Mouse (Mus musculus): ENCODE data around the gene Uchl5. TPM values are rescaled to one million over a fixed set of nuclear protein-coding genes. Genes with fewer than 3 reads are reported as not detected.

Gene Uchl5
- 117 and 128 TPM in 2 replicates for polyA plus RNA-seq (2016; fragmentation: Nextera tagmentation; extraction: Ambion mirVana)

GRCm38 (mm10) chr1:143776446-143777411 lies at the start of gene Uchl5, which contains the start of gene Trove2:
Gene Uchl5 (plus strand): TSS chr1:143777272.
Gene Trove2 (minus strand): TSS chr1:143777068.
- peaks cover 13% of the 10 kb centered on the region for H3K36me3 ChIP-seq
- peak within 1 kb of the TSS; percentile 83 for H3K27ac ChIP-seq
- peak within 1 kb of the TSS; percentile 94 for H3K9ac ChIP-seq
- peaks cover 37% of the 10 kb centered on the region for H3K4me1 ChIP-seq
- H3K4me3 ChIP-seq: peak within 1 kb of the TSS; percentile 90
- WGBS (ENCODE audit: insufficient replicate concordance): under 1% methylated on average over 84 of the region's 84 CpGs
- H3K4me2 ChIP-seq: peak within 1 kb of the TSS; percentile 97
- H3K27me3 ChIP-seq (replicated peaks): peaks cover 5% of the 10 kb centered on the region
- ATAC-seq: peak; percentile 96
- H3K9me3 ChIP-seq (replicated peaks): no peaks in the 10 kb centered on the region

GRCm38 (mm10) chr1:143727701-143728445 lies 49.2 kb upstream of the Uchl5 start:
- no peak overlapping the region for H3K4me3 ChIP-seq
- WGBS (ENCODE audit: insufficient replicate concordance): 51% methylated on average over 9 of the region's 9 CpGs
- no peak for ATAC-seq

GRCm38 (mm10) chr1:143730899-143731298 lies 46.2 kb upstream of the Uchl5 start:
- H3K9ac ChIP-seq: no peak overlapping the region
- no peak overlapping the region for H3K4me2 ChIP-seq
- H3K4me3 ChIP-seq: no peak overlapping the region
- H3K9me3 ChIP-seq (replicated peaks): no peaks in the 10 kb centered on the region
- H3K36me3 ChIP-seq: no peaks in the 10 kb centered on the region
- ATAC-seq: 0 out of 2 replicates have a peak, but pooled peaks have one; percentile 54
- 0 out of 2 replicates have a peak, but pooled peaks cover 3% of the 10 kb centered on the region for H3K4me1 ChIP-seq
- H3K27ac ChIP-seq: no peak overlapping the region
- H3K27me3 ChIP-seq (replicated peaks): no peaks in the 10 kb centered on the region
- 47% methylated on average over 2 of the region's 2 CpGs for WGBS (ENCODE audit: insufficient replicate concordance)

More at GRCm38 (mm10) chr1:143727701-143728445, 49.2 kb upstream of the Uchl5 start:
- H3K36me3 ChIP-seq: no peaks in the 10 kb centered on the region
- no peaks in the 10 kb centered on the region for H3K27me3 ChIP-seq (replicated peaks)
- no peaks in the 10 kb centered on the region for H3K9me3 ChIP-seq (replicated peaks)
- no peak overlapping the region for H3K4me2 ChIP-seq
- peaks cover 19% of the 10 kb centered on the region for H3K4me1 ChIP-seq
- no peak overlapping the region for H3K9ac ChIP-seq
- H3K27ac ChIP-seq: no peak overlapping the region

- H3K4me2 ChIP-seq: no peak overlapping the region
- WGBS (ENCODE audit: insufficient replicate concordance): 52% methylated on average over 4 of the region's 4 CpGs
- no peaks in the 10 kb centered on the region for H3K9me3 ChIP-seq (replicated peaks)
- H3K4me1 ChIP-seq: 0 out of 2 replicates have a peak, but pooled peaks cover 3% of the 10 kb centered on the region
- H3K9ac ChIP-seq: no peak overlapping the region
- H3K4me3 ChIP-seq: no peak overlapping the region
- no peaks in the 10 kb centered on the region for H3K27me3 ChIP-seq (replicated peaks)
- H3K27ac ChIP-seq: no peak overlapping the region
- no peak for ATAC-seq
- H3K36me3 ChIP-seq: no peaks in the 10 kb centered on the region
These were observed 45.4 kb upstream of the Uchl5 start for GRCm38 (mm10) chr1:143731691-143732090.

- no peak overlapping the region for H3K4me2 ChIP-seq
- no peak overlapping the region for H3K27ac ChIP-seq
- H3K9me3 ChIP-seq (replicated peaks): no peaks in the 10 kb centered on the region
- peaks cover 8% of the 10 kb centered on the region for H3K4me1 ChIP-seq
- H3K27me3 ChIP-seq (replicated peaks): no peaks in the 10 kb centered on the region
- H3K4me3 ChIP-seq: no peak overlapping the region
- WGBS (ENCODE audit: insufficient replicate concordance): 66% methylated on average over 5 of the region's 5 CpGs
- H3K36me3 ChIP-seq: no peaks in the 10 kb centered on the region
- no peak overlapping the region for H3K9ac ChIP-seq
- no peak for ATAC-seq
These were observed 43.1 kb upstream of the Uchl5 start for GRCm38 (mm10) chr1:143733914-143734410.

- Histone ChIP-seq H3K9ac (peak overlapping the region; percentile 87), H3K9me3 (replicated peaks) (no peaks in the 10 kb centered on the region), H3K36me3 (peaks cover 16% of the 10 kb centered on the region), H3K4me1 (peaks cover 23% of the 10 kb centered on the region), H3K4me3 (peak overlapping the region; percentile 82), H3K27me3 (replicated peaks) (no peaks in the 10 kb centered on the region), H3K27ac (peak overlapping the region; percentile 92), H3K4me2 (peak overlapping the region; percentile 88)
- WGBS (ENCODE audit: insufficient replicate concordance): 22% methylated on average over 10 of the region's 11 CpGs
- no peak for ATAC-seq
These were observed 38.3 kb upstream of the Uchl5 start for GRCm38 (mm10) chr1:143738811-143739210.

- Histone ChIP-seq H3K36me3 (peaks cover 20% of the 10 kb centered on the region), H3K4me1 (peaks cover 30% of the 10 kb centered on the region), H3K4me2 (peak overlapping the region; percentile 88), H3K27me3 (replicated peaks) (no peaks in the 10 kb centered on the region), H3K27ac (peak overlapping the region; percentile 92), H3K9ac (peak overlapping the region; percentile 87), H3K4me3 (peak overlapping the region; percentile 82), H3K9me3 (replicated peaks) (no peaks in the 10 kb centered on the region)
- ATAC-seq: peak; percentile 93
- under 1% methylated on average over 66 of the region's 71 CpGs for WGBS (ENCODE audit: insufficient replicate concordance)
These were observed 37.4 kb upstream of the Uchl5 start for GRCm38 (mm10) chr1:143739361-143740350.

GRCm38 (mm10) chr1:143740581-143740980 lies 36.5 kb upstream of the Uchl5 start:
- H3K4me1 ChIP-seq: peaks cover 30% of the 10 kb centered on the region
- 80% methylated on average over 10 of the region's 10 CpGs for WGBS (ENCODE audit: insufficient replicate concordance)
- H3K27ac ChIP-seq: 0 out of 2 replicates have a peak overlapping the region, but pooled peaks have one; percentile 92
- H3K9ac ChIP-seq: no peak overlapping the region
- no peaks in the 10 kb centered on the region for H3K27me3 ChIP-seq (replicated peaks)
- H3K4me2 ChIP-seq: peak overlapping the region; percentile 88
- peaks cover 27% of the 10 kb centered on the region for H3K36me3 ChIP-seq
- no peak for ATAC-seq
- no peaks in the 10 kb centered on the region for H3K9me3 ChIP-seq (replicated peaks)
- peak overlapping the region; percentile 82 for H3K4me3 ChIP-seq

- ATAC-seq: no peak
- Histone ChIP-seq H3K4me2 (no peak overlapping the region), H3K4me1 (peaks cover 30% of the 10 kb centered on the region), H3K27ac (no peak overlapping the region), H3K9me3 (replicated peaks) (no peaks in the 10 kb centered on the region), H3K9ac (no peak overlapping the region), H3K36me3 (peaks cover 31% of the 10 kb centered on the region), H3K27me3 (replicated peaks) (no peaks in the 10 kb centered on the region), H3K4me3 (no peak overlapping the region)
- 54% methylated on average over 5 of the region's 5 CpGs for WGBS (ENCODE audit: insufficient replicate concordance)
These were observed 35.7 kb upstream of the Uchl5 start for GRCm38 (mm10) chr1:143741331-143741730.

- Histone ChIP-seq H3K36me3 (peaks cover 37% of the 10 kb centered on the region), H3K4me3 (no peak overlapping the region), H3K27me3 (replicated peaks) (no peaks in the 10 kb centered on the region), H3K4me1 (peaks cover 30% of the 10 kb centered on the region), H3K27ac (no peak overlapping the region), H3K9ac (no peak overlapping the region), H3K4me2 (no peak overlapping the region), H3K9me3 (replicated peaks) (no peaks in the 10 kb centered on the region)
- 86% methylated on average over 6 of the region's 6 CpGs for WGBS (ENCODE audit: insufficient replicate concordance)
- no peak for ATAC-seq
These were observed 34.9 kb upstream of the Uchl5 start for GRCm38 (mm10) chr1:143742186-143742585.

- 84% methylated on average over 10 of the region's 10 CpGs for WGBS (ENCODE audit: insufficient replicate concordance)
- Histone ChIP-seq H3K36me3 (peaks cover 50% of the 10 kb centered on the region), H3K9ac (no peak overlapping the region), H3K27ac (no peak overlapping the region), H3K4me3 (no peak overlapping the region), H3K27me3 (replicated peaks) (no peaks in the 10 kb centered on the region), H3K9me3 (replicated peaks) (no peaks in the 10 kb centered on the region), H3K4me1 (peaks cover 11% of the 10 kb centered on the region), H3K4me2 (no peak overlapping the region)
- ATAC-seq: no peak
These were observed 31.2 kb upstream of the Uchl5 start for GRCm38 (mm10) chr1:143745871-143746270.

All from liver, embryonic 12.5 days (tissue).